Mouse (Mus musculus) heart, postnatal 0 days (tissue): ENCODE measurements around the gene Sv2b.

Experiments used
- CTCF ChIP-seq: IDR thresholded peaks from 2 replicates; pipeline ENCODE4 v1.5.1; 2016; ENCODE audit warnings: antibody characterized with exemption, control low read depth, low read depth
- EP300 ChIP-seq: IDR thresholded peaks from 2 replicates; pipeline ENCODE4 v1.6.1; 2016; ENCODE audit warnings: antibody characterized with exemption, low read depth

- TF ChIP-seq CTCF, result no peak
- no peak for TF ChIP-seq EP300
Measured at GRCm38 (mm10) chr7:75296688-75297119, 12.4 kb downstream of the Sv2b start.
